Mouse (Mus musculus) ES-Bruce4 (cell line): ENCODE measurements around the gene Apobec2. TPM values are rescaled to one million over a fixed set of nuclear protein-coding genes. Genes with fewer than 3 reads are reported as not detected.

Experiments
- H3K27ac ChIP-seq: 2 replicates; pipeline ENCODE4 v1.5.1; 2012; ENCODE audit warnings: low read length, inconsistent platforms; ENCODE audit not compliant: insufficient read depth
- H3K27me3 ChIP-seq: 2 replicates; pipeline ENCODE4 v1.6.1; 2012; ENCODE audit warnings: mild to moderate bottlenecking, low read length, inconsistent platforms; ENCODE audit not compliant: control insufficient read depth, poor library complexity, insufficient read depth, severe bottlenecking
- H3K36me3 ChIP-seq: 2 replicates; pipeline ENCODE4 v1.6.1; 2012; ENCODE audit warnings: inconsistent platforms, mild to moderate bottlenecking, low read length, moderate library complexity; ENCODE audit not compliant: control insufficient read depth, poor library complexity, insufficient read depth, severe bottlenecking
- H3K4me1 ChIP-seq: one replicate; pipeline ENCODE4 v1.8.1; 2011; ENCODE audit warnings: low read length; ENCODE audit not compliant: control insufficient read depth, insufficient read depth
- H3K4me3 ChIP-seq: 2 replicates; pipeline ENCODE4 v1.5.1; 2011; ENCODE audit warnings: low read depth, mild to moderate bottlenecking, low read length
- H3K9ac ChIP-seq: 2 replicates; pipeline ENCODE4 v1.6.1; 2012; ENCODE audit warnings: low read depth, mild to moderate bottlenecking, inconsistent platforms; ENCODE audit not compliant: poor library complexity, severe bottlenecking
- H3K9me3 ChIP-seq: replicated peaks from 2 replicates; pipeline ENCODE4 v1.6.1; 2012; ENCODE audit warnings: mild to moderate bottlenecking, low read length, inconsistent platforms; ENCODE audit not compliant: control insufficient read depth, poor library complexity, insufficient read depth, severe bottlenecking
- CTCF ChIP-seq: IDR thresholded peaks from one replicate; pipeline ENCODE4 v1.8.1; 2011; ENCODE audit warnings: low read depth, low read length
- EP300 ChIP-seq: IDR thresholded peaks from 2 replicates; pipeline ENCODE4 v1.6.1; 2011; ENCODE audit warnings: low read depth, low read length; ENCODE audit not compliant: insufficient read depth
- POLR2A ChIP-seq: IDR thresholded peaks from one replicate; pipeline ENCODE4 v1.8.1; 2011; ENCODE audit warnings: low read length; ENCODE audit not compliant: insufficient read depth
- polyA plus RNA-seq: library from polyadenylated mRNA; stranded (reverse); fragments of >200 nt; gene quantifications from 2 replicates; pipeline ENCODE4 v1.2.4, GENCODE M21; 2011; ENCODE audit warnings: low read depth; ENCODE audit not compliant: missing spikeins, insufficient read depth, insufficient read length

Gene Apobec2
- polyA plus RNA-seq, 1 experiment: 4.7 TPM

DNA sequence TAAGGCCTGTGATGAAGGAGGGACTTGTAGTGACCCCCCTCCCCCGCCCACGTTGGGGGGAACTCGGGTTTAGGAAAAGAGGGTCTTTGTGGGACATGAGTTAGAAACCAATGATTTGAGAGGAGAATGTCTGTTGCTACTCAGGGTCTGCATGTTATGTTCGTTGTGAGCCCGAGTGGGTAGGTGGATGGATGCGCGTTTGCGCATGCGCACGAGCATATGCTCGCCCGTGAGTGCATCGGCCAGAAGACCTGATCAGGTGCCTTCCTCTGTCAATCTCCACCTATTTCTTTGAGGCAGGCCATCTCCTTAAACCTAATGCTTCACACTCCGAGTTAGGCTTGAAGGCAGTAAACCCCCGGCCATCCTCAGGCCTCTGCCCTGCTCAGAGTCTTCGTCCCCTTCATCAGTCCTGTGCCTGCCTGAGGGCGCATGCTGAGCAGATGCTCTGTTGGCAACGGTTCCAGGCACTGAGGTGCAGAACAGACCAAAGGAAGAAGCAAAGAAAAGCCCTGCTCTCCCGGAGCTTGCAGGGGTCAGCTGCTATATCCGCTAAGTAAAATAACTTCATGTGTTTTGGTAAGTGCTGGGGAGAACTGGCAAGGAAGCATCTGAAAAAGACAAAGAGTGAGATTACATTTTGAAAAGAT is 401 bp upstream of the Apobec2 start:
- H3K27me3 ChIP-seq: no peaks in the 10 kb centered on the region
- no peak overlapping the region for H3K4me3 ChIP-seq
- no peaks in the 10 kb centered on the region for H3K36me3 ChIP-seq
- no peaks in the 10 kb centered on the region for H3K9me3 ChIP-seq
- TF ChIP-seq POLR2A: no peak
- TF ChIP-seq EP300: no peak
- peaks cover 20% of the 10 kb centered on the region for H3K4me1 ChIP-seq
- H3K9ac ChIP-seq: 0 out of 2 replicates have a peak overlapping the region, but pooled peaks have one; percentile 11
- no peak overlapping the region for H3K27ac ChIP-seq

GRCm38 (mm10) chr17:48431054-48431453 is 1.7 kb downstream of the Apobec2 start:
- H3K9ac ChIP-seq: no peak overlapping the region
- no peak for TF ChIP-seq EP300
- TF ChIP-seq POLR2A: no peak
- TF ChIP-seq CTCF: no peak
- H3K27ac ChIP-seq: no peak overlapping the region
- no peaks in the 10 kb centered on the region for H3K36me3 ChIP-seq
- peaks cover 18% of the 10 kb centered on the region for H3K4me1 ChIP-seq
- no peaks in the 10 kb centered on the region for H3K27me3 ChIP-seq
- no peak overlapping the region for H3K4me3 ChIP-seq
- H3K9me3 ChIP-seq: no peaks in the 10 kb centered on the region

DNA sequence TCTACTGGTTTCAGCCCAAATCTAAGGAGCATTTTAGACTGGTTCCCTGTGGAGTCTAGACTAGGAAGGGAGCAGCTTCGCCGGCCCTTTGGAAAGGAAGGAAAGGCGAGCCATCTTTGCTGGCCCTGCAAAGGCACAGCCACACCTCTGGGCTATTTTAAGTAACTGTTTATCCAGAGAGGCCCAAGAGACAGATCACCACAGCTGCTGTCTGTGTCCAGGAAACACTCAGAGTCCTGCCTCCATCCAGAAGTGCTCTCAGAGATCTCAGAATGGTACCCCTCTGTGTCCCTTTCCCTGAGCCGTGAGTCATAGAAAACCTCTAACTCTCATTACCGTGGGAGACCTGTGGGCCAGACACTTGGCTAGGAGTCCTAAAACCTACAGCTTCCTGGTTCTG is 2.3 kb downstream of the Apobec2 start:
- no peaks in the 10 kb centered on the region for H3K36me3 ChIP-seq
- peak overlapping the region; percentile 27; the same call in 1 of the 2 replicates for H3K9ac ChIP-seq
- TF ChIP-seq POLR2A: no peak
- no peak for TF ChIP-seq CTCF
- TF ChIP-seq EP300: no peak
- no peaks in the 10 kb centered on the region for H3K9me3 ChIP-seq
- H3K4me1 ChIP-seq: peaks cover 16% of the 10 kb centered on the region
- H3K27me3 ChIP-seq: no peaks in the 10 kb centered on the region
- H3K27ac ChIP-seq: 0 out of 2 replicates have a peak overlapping the region, but pooled peaks have one; percentile 30
- no peak overlapping the region for H3K4me3 ChIP-seq

DNA sequence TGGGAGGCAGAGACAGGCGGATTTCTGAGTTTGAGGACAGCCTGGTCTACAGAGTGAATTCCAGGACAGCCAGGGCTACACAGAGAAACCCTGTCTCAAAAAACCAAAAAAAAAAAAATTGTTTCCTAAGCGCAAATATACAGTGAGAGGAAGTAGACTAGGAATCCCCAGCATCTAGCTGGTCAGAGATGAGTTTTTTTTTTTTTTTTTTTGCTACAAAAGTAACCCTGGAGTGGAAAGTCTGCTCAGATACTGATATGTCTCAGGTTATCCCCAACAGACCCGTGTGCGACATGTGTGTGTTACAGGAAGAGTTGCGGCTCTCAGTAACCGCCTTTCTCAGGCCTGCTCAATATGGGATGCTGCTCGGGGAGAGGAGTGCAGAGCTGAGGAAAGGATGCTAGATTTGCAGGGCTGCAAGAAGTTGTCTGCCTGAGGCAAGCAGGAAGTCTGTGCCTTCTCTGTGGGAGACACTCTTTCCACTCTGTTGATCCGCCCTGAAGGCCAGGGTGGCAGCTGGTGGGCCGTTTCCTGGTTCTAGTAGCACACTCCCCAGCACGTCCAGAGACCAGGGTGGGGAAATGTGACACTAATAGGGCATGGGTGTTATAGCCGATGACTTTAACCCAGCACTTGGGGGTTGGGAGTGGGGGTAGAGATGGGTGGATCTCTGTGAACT is 4.7 kb downstream of the Apobec2 start:
- Histone ChIP-seq H3K9me3 (no peaks in the 10 kb centered on the region), H3K9ac (no peak overlapping the region), H3K27me3 (no peaks in the 10 kb centered on the region), H3K4me1 (peaks cover 13% of the 10 kb centered on the region), H3K4me3 (no peak overlapping the region), H3K27ac (peak overlapping the region; percentile 16; the same call in 1 of the 2 replicates), H3K36me3 (no peaks in the 10 kb centered on the region)
- TF ChIP-seq POLR2A (no peak), CTCF (no peak), EP300 (no peak)

DNA sequence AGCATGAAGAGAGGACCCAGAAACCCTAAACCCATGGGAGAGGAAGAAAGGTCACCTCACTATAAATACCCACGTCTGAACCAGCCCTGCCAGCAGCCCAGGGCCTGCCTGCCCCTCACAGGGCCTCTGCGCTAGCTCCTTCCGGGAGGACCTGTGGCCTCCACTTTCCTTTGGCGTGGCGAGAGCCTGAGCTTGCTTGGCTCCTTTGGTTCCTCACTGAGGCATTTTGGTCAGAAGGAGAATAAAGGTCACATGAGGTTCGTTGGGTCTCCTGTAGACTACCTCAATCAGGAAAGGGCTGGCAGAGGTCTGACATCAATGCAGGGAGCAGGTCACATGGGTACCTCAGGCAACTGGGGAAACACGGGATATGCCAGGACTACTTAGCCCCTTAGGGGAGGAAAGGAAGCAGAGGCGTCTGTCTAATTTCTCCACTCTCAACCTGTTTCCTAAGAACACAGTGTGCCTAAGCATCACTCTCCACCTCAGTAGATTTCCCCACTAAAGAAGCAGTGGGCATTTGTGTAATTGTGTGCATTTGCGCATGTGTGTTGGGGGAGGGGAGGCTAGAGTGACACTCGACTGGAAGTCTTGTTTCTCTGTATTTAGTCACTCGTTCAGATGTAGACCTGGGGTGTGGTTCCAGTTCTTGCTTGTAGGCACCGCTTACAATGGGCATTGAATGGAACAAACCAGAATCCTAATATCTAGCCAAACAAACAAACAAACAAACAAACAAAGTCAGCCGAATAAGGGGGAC is 5.6 kb downstream of the Apobec2 start:
- Histone ChIP-seq H3K4me1 (peaks cover 9% of the 10 kb centered on the region), H3K4me3 (no peak overlapping the region), H3K9me3 (no peaks in the 10 kb centered on the region), H3K9ac (peak overlapping the region; percentile 3; the same call in 1 of the 2 replicates), H3K27me3 (no peaks in the 10 kb centered on the region), H3K36me3 (no peaks in the 10 kb centered on the region), H3K27ac (peak overlapping the region; percentile 45; the same call in 1 of the 2 replicates)
- TF ChIP-seq EP300 (no peak), CTCF (no peak), POLR2A (no peak)
